Mouse (Mus musculus) C2C12 (cell line): Measurements from ENCODE around the gene Unc119.

ENCODE experiments used
- CEBPB ChIP-seq: IDR thresholded peaks from one replicate; pipeline ENCODE4 v1.6.1; 2011; ENCODE audit warnings: low read depth, mild to moderate bottlenecking, control low read depth, moderate library complexity
- CTCF ChIP-seq: IDR thresholded peaks from one replicate; pipeline ENCODE4 v1.5.1; 2011; ENCODE audit not compliant: control insufficient read depth, insufficient read depth, insufficient read length
- FOSL1 ChIP-seq: IDR thresholded peaks from one replicate; pipeline ENCODE4 v1.8.0; 2011; ENCODE audit warnings: mild to moderate bottlenecking, low read length; ENCODE audit not compliant: poor library complexity, insufficient read depth, severe bottlenecking
- MAX ChIP-seq: IDR thresholded peaks from one replicate; pipeline ENCODE4 v1.6.1; 2011; ENCODE audit warnings: mild to moderate bottlenecking, control low read depth
- MYOD1 ChIP-seq: IDR thresholded peaks from one replicate; pipeline ENCODE4 v1.6.1; 2011; ENCODE audit warnings: low read depth; ENCODE audit not compliant: control insufficient read depth, insufficient read length
- MYOG ChIP-seq: IDR thresholded peaks from one replicate; pipeline ENCODE4 v1.6.1; 2011; ENCODE audit not compliant: control insufficient read depth, insufficient read length; ENCODE audit errors: extremely low read depth
- USF1 ChIP-seq: IDR thresholded peaks from one replicate; pipeline ENCODE4 v1.6.1; 2011; ENCODE audit warnings: low read depth, mild to moderate bottlenecking, control low read depth, moderate library complexity

GRCm38 (mm10) chr11:78333992-78334391, 9.3 kb upstream of the Unc119 start:
- no peak for TF ChIP-seq MYOG
- no peak for TF ChIP-seq CTCF
- no peak for TF ChIP-seq USF1
- no peak for TF ChIP-seq CEBPB
- TF ChIP-seq MAX = no peak
- no peak for TF ChIP-seq MYOD1
- no peak for TF ChIP-seq FOSL1
